Mouse (Mus musculus) cerebellum, postnatal 36 days (tissue): ENCODE results near the gene Trmt2a.

ENCODE experiments used
- DNase-seq, 2 experiments: peaks; one replicate each; pipeline ENCODE4 v3.0.0; 2021 to 2022; ENCODE audit warnings: mixed read lengths in 2 of 2

The Trmt2a gene

DNA sequence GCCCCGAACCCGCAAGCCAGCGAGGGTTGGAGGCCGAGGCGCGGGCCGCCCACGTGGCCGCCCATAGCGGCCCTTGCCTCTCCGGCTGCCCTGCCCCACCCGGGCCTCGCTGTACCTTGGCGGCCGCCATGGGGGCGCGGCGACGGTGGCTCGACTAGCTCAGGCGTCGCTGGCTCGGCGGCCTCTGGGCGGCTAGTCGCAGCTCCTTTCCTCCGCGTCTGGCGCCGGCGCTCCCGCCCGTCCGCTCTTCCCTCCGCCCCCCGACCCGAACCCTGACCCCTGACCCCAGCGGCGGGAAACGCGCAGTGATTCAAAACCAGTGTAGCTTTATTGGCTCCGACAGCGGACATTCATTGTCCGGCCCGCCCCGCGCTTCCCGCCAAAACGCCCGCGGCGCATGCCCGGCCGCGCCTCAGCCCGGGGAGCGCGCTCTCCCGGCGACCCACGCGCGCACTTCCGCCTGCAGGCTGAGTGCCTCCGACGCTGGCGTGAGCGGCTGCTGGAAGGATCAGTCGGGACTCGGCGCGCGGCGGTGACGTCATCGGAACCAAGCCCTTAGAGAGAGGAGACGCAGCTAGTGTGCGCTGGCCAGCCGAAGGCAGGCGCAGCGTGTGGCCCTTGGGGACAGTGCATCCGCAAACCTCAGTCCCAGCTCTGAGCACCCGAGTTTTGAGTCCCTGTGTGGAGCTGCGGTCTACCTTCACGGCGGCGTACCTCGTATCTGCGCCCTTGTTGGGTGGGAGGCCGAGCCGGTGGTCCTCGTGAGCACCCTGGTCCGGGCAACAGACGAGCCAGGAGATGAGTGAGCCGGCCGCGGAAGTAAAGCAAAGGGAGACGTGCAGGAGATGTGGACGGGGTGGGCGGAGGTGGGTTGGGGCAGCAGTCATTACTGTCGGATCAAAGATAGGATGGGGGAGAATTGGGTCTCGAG lies at the start of gene Trmt2a, which contains the start of gene Ranbp1:
TSS of gene Trmt2a (plus strand) at position 247 of the 931 bp plus-strand sequence.
TSS of gene Ranbp1 (minus strand) at position 300 of the 931 bp plus-strand sequence.
- DNase-seq, result peak; percentile 96 to 98

DNA sequence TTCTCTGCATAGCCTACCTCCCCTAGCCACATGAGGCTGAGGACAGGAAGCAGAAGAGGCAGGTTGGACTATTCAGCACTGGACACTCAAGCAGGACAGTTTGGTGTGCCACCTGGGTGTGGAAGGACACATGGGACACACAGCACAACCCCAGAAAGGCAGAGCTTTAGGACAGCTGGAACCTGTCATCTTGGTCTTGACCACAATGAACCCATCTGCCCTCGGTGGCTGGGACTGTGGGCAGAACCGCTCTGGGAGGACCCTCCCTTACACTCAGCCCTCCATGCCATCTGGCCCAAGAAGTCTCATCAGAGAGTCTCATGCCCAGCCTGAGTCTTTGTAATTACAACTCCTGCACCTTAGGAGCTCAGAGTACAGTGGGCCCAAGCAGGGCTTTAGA lies 48.4 kb upstream of the Trmt2a start:
- no peak for DNase-seq

DNA sequence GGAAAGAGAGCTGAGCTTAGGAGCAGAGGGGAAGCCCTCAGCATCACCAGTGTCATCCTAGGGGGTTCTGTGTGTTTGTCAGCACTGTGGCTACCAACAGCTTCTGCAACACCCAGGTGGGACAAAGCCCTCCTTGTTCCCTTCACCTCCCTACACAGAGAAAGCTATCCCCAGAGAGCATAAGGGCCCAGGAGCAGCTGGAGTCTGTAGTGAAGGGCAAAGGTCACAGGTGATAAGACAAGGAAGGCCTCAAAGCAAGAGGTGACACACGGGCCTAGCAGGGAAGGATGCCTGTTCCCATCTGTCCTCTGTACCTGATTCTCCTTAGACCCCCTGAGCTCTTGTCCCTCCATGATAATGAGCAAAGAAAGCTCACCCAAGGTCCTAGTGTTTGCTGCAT lies 46.9 kb upstream of the Trmt2a start:
- no peak for DNase-seq

DNA sequence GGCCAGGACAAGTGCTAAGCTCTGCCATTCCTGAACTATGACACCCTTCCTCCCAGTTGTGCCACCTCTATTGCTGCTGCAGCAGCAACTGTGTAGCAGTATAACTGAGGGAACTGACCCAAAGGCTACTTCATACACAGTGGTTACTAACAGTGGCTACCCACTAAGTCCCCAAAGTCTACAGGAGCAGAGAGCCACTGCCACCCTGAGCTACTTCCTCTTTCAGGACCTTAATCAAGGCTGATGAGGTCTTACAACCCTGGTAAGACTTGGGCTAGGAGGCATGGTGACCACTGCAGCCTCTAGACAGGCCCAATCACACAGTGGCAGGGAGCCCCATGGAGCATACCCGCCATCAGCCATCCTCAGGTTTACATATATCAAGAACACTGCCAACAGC lies 46.4 kb upstream of the Trmt2a start:
- no peak for DNase-seq

DNA sequence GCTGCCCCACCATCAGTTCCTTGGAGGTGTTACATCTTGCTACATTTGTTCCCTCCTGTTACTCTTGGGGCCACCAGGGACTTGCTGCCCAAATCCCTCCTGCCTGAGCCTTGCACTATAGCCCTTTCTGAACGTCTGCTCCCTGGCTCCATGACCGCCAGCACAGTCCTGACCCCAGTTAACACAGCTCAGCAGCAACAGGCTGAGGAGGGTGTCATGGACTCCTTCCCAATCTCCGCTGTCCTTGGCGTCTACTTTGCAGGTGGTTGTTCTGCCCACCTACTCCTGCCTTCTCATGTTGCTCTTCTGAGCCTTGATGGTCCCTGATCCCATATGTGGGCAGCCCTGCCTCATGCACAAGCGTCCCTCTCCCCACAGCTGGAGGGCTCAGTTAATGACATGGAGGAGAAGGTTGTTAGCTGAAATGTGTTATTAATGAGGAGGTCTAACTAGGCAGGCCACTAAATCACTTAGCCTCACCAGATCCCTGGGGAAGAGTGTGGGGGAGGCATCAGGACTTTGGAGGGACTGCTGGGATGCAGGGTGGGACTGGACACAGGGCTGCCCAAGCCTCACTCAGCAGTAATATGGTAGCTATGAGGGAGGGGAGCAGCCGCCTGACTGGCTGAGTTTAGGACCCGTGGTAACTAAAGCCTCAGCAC lies 44.9 kb upstream of the Trmt2a start:
- DNase-seq, result no peak

DNA sequence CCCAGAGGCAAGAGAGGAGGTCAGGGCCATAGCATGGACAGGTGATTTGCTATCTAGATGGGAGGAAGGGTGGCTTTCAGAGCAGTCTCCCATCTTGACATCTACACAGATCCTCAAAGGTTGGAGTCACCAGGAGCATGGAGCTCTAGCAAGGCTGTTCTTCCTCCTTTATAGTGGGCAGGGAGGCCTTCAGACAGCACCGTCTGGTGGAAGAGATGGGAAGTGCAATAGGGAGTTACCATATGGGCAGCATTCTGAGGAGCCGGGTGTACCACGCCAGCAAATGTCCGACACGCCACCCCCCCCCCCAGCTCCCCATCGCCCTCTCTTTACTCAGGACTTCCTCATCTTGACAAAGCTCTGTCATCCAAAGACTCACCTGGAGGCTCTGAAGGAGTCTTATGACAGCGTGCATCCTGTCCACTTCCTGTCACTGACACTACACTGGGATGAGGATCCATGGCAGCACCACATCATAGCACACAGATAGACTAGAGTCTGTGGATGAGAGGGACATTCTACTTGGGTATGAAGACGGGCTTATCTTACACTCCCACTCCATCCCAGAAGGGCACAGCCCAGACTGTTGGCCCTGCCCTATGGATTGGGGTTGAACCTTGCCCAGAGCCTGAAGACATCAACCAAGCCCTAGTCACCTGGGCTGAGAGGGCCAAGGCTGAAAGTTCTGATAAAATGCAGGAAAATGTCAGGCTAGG lies 37.6 kb upstream of the Trmt2a start:
- DNase-seq, result peak; percentile 77 to 87

DNA sequence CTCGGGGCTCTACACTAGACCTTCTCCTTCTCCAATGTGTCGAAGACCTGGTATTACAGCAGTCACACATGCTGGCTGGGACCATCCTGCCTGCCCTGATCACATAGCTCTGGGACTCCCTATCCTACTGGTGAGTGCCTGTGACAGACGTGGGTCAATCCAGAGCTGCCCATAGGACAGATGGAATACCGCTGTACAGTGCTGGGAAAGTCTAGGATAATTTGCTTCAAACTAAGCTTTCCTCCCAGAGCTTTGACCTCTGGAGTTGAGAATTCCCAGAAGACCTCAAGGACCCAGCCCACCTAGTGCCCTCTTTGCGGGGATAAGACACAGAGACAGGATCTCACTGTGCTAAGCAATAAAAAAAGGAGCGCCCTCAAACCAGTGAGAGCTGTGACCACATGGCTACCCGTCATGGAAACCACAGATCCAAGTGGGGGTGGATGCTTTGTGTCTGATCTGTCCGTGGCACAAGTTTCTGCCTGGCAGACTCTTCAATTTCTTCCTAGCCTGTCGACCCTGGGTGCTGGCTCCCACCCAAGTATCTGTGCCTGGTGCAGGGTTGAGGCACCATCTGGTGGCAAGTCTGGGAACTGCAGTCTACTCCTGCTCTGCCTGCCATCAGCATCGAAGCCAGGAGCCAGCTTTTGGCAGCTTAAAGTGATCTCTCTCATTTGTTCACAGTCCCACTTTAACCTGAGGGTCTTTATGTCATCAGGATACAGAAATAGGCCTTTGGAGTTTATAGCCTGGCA lies 36.9 kb upstream of the Trmt2a start:
- peak; percentile 95 to 98 for DNase-seq

DNA sequence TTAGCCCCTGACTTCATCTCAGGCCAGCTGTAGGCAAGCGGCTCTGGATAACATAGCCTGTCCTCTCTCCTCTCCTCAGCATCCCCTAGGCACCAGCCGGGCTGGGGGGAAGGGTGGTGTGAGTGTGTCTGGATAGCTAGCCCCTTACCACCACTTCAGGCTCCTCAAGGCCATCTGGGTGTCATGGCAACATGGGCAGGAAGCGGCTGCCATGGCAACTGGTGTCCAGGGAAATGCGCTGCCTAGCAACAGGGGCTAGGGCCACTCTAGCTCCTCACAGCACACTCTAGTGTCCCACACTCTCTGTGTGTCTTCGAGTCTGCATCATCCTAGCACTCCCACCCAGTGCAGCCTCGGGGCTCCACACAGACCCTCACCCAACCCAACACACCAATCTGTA lies 34.8 kb upstream of the Trmt2a start:
- DNase-seq, result no peak

DNA sequence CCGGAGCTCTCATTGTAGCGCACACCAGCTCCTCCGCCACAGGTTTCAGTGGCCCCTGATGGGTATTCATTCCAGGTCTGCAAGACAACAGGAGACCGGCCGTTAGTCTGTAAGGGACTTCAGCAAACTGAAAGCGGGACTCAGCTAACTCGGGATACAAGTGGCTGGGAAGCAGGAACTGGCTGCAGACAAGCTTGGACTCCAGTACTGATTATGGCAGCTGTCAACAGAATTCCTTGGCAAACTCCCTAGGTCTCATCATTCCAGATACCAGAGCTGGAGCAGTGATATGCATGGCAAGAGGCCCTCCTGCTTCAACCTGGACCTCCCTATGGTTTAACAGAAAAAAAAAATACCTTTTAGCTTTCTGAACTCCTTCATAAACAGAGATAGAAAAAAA lies 33.6 kb upstream of the Trmt2a start:
- DNase-seq, result no peak

DNA sequence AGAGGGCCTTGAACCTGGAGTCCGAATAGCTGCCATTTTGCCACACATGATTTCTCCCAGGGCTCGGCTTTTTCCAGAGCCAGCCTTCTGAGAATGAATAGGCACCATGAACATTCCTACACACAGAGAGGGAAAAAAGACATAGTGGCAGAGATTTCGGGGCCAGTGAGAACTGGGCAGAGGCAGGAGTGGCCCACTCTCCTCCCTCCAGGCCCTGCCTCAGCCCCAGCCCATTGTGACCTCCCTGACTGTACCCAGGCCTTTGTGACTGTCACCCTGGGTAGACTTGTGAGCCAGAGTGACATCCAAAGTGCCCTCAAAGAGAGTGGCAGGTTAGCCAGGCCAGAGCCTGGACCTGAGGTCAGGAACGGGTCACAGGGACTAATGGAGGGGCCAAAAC lies 30.9 kb upstream of the Trmt2a start, which contains the start of gene Ccdc188:
TSS of gene Ccdc188 (plus strand) at position 301 of the 400 bp plus-strand sequence.
- no peak for DNase-seq

DNA sequence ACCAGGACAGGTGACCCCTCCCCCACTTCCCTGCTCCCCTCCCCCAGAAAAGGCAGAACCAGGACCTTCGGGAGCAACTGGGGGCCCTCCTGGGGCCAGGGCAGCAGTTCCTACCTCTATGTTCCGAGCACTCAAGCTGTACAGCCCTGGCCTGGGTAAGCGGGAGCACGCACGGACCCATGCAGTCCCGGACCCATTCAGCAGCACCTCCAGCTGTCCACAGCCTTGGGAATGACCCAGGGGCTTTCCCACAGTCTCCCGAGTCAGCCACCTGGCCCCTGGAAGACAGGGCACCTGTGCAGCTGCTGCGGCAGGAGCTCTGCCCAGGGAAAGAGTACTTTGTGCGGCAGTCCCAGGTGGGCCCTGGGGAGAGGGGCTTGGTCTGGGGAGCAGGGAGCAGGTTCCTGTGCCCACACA lies 29.9 kb upstream of the Trmt2a start:
- no peak for DNase-seq

DNA sequence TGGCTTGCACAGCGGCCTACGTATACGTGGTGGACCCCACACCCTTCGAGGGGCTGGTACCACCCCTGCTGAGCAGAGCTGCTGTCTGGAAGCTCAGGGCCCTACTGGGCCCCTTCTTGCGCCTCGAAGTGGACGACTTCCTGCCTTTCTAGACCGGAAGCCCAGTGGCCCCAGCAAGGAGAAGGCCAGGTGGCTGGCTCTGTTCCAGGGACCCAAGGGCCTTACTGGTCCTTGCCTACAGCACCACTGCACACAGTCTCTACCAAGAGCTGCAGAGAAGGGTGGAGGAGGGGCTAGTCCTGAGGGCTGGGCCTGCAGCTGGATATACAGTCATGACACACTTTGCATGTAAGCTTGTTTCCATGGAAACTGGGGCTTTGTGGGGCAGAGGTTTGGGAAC lies 28.5 kb upstream of the Trmt2a start:
- no peak for DNase-seq

DNA sequence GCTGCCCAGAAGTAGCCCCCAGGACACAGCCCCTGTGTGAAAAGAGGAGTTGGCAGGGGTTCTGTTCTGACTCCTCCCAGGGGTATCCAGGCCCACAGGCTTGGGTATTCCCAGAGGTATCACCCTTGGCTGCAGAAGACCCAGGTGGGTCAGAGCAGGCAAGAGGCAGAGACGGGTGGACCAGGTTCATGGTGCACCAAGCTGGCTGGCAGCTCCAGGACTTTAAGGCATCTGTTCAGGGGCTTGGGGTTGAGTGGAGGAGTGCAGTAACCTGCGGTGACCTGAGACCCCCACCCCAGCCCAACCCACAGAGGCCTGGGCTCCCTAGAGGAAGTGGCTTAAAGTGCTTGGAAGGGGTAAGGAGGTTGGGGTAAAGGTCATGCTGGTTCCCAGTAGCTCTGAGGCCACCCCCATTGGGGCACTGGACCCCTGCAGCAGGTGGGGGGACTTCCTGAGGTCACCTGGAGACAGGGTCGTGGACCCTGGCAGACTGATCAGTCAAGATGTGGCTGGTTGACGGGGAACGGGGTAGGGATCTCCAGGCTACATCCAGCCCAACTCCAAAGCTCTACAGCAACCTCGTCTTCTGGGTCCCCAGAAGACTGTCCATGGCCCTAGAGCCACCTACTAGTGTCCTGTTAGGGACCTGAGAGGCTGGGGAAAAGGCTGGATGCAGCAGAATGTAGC lies 27.5 kb upstream of the Trmt2a start:
- no peak for DNase-seq

DNA sequence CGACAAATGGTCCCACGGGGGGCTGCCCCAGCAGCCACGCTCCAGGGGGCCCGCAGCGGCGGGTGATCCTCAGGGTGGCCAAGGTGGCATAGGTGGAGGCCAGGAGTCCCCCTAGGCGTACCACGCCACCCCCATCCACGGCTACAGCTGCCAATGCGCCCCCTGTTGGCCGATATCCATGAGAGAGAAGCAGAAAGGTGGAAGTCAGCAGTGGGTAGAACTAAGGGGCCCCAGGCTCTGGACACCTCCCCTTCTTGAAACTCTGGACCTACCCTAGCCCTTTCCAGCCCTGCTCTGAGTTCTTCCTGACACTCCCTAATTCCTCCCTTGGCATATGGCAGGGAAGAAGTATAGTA lies 27.0 kb upstream of the Trmt2a start:
- no peak for DNase-seq

DNA sequence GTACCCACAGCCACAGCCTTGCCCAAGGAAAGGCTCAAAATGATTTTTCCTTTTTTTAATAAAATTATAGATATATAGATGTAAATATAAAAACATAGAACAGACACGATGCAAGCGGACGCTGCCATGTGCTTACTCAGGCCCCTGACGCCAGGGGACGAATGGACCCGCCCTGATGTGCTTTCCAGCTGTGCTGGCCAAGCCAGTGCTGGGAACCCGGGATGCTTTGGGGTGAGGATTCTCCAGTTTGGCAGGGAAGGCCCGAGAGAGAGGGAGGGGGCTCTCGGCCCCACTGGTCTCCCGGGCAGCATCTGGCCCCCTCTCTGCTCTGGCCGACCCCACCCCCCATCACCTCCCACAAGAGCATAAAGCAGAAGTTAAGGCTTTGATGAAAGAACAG lies 26.3 kb upstream of the Trmt2a start:
- DNase-seq, result no peak

DNA sequence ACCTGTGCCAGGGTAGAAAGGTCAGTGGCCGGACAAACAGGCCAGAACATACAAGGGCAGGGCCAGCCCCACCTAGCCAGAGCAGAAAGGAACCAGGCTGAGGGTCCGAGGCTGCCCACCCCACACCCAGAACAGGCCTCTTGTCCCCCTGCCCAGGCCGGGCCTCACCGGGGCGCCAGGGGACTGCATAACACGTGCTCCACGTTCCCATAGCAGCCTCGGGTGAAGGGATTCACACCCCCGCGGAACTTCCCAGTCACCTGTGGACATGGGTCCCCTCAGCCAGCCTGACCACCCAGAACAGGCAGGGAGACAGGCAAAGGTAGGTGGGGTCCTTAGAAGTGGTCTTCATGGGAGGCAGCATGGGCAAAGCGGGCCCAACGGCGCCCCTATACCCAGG lies 21.3 kb upstream of the Trmt2a start:
- DNase-seq, result no peak

DNA sequence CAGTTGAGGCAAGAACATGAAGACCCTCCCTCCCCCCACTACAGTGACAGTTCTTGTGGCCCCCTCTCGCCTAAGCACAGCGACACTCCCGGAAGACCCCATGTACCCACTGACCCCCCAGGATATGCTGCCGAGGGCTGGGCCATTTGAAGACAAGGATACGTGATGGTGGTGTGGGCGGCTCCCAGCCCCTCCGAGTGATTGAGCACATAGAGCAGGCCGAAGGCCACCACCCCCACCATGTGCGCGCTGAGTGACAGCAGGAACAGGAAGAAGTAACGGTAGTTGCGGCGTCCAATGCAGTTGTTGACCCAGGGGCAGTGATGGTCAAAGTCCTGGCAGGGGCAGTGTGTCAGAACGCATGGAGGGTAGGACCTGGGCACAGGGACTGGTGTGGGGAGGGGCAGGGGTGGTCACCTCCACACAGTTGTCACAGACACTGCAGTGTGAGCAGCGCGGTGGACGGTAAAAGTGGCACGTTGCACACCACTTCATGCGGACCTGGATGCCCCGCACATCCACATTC lies 20.5 kb upstream of the Trmt2a start:
- DNase-seq, result no peak

DNA sequence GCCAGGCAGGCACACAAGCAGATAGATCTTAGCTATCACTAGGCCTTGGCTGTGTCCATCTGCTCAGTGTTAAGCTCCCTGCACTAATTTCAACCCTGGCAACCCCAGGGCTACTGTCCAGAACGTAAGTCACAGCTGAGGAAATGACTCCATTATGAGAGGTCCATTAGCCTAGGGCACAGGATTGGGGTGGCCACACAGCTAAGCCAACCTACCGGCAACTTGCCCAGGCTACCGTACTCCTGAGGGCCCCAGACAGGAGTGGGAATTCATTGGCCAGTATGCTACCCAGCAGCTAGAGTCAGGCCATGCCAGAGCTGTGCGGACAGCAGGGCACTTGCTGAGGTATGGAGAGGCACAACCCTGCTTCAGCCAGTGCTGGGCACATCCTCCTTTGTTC lies 19.6 kb upstream of the Trmt2a start:
- DNase-seq, result peak; percentile 72 to 75

DNA sequence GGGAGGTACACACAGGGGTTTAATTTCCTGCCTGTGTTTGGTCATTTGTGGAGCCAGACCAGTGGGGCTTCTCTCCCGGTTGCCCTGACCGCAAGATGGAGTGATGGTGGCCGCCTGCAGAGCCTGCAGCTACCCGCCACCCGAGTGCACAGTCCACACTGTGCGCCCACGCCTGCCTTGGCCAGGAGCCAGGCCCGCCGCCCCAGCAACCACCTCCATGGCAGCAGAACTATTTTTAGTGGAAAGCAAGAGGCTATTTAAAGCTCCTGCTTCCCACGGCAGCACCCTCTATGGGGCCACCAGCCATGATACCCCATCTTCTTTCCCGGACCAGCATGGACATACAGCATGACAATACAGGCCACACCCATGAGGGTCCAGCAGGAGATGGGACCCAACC lies 18.9 kb upstream of the Trmt2a start:
- DNase-seq, result peak; percentile 69 to 79

DNA sequence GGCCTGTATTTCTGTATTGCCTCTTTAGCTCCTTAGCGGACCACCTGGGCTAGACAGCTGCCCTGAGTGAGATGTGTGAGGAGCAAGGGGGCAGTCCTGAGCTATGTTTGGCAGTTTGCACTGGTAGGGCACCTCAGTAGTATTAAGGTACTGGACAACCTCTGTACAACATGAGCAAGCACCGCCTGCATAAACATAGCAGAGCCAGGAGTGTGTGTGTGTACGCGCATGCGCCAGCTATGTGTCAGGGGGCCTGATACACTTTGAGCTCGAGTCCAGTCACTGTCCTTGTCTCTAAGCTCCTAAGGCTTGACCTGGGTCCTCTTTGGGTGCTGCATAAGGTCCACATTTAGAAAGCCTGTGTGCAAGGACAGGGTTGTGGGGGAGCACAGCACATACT lies 17.9 kb upstream of the Trmt2a start:
- DNase-seq, result no peak

DNA sequence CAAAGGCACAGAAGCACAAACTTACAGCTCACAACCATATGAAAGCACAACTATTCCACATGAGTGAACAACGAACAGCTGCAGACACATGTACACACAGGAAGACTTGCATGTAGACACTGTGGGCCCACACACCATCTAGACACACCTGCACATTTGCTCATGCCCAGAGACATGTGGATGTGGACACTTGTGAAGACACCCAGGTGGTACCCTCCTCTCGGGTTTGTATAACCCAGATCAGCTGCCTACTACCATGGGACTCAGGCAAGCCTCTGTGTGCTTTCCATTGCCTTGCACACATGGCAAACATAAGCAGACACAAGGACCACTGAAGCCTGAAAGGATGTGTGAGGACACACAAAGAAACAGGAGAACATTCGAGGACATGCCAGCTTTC lies 17.4 kb upstream of the Trmt2a start:
- no peak for DNase-seq

DNA sequence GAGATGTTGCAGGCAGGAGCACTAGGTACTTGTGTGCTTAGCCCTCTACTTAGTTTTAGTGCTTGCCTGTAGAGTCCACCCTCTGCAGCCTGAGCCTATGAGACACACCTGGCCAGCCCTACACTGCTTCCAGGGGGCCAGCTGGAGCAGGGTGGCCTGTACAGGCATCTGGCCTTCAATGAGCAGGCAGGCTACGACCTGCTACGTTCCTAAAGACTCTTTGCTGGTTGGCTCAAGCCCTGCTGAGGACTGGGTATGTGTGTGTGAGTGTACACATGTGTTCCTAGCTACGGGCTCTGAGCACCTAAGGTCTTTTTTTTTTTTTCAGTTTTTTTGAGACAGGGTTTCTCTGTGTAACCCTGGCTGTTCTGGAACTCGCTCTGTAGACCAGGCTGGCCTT lies 17.0 kb upstream of the Trmt2a start:
- no peak for DNase-seq
